Mouse (Mus musculus) forebrain, embryonic 14.5 days (tissue): ENCODE data around the gene Prkce. TPM values are rescaled to one million over a fixed set of nuclear protein-coding genes. Genes with fewer than 3 reads are reported as not detected.

Experiments used
- ATAC-seq: fragments of 200-750 bp; cut with Nextera tagmentation; 2 replicates; pipeline ENCODE4 v1.8.0; 2017; ENCODE audit warnings: mild to moderate bottlenecking, moderate library complexity
- DNase-seq: peaks from one replicate; pipeline ENCODE4 v3.0.0-alpha.2; 2015; ENCODE audit warnings: low spot score
- H3K27ac ChIP-seq: fragments of 300-500 bp; sonication (generic); 2 replicates; pipeline ENCODE4 v1.5.1; 2014; ENCODE audit warnings: low read depth, mild to moderate bottlenecking, control low read depth, low read length, moderate library complexity
- H3K27me3 ChIP-seq: fragments of 300-500 bp; sonication (generic); replicated peaks from 2 replicates; pipeline ENCODE4 v1.6.1; 2014; ENCODE audit warnings: low read length, control low read depth, mixed read lengths; ENCODE audit not compliant: control insufficient read depth, insufficient read depth
- H3K36me3 ChIP-seq: fragments of 300-500 bp; sonication (generic); 2 replicates; pipeline ENCODE4 v1.6.1; 2014; ENCODE audit warnings: low read length, control low read depth; ENCODE audit not compliant: control insufficient read depth, insufficient read depth
- H3K4me1 ChIP-seq: fragments of 300-500 bp; sonication (generic); 2 replicates; pipeline ENCODE4 v1.6.1; 2014; ENCODE audit warnings: antibody characterized with exemption, low read length, control low read depth; ENCODE audit not compliant: control insufficient read depth, insufficient read depth
- H3K4me2 ChIP-seq: fragments of 300-500 bp; sonication (generic); 2 replicates; pipeline ENCODE4 v1.6.1; 2014; ENCODE audit warnings: mild to moderate bottlenecking, control low read depth, low read length
- H3K4me3 ChIP-seq: fragments of 300-500 bp; sonication (generic); 2 replicates; pipeline ENCODE4 v1.5.1; 2014; ENCODE audit warnings: low read depth, low read length, control low read depth
- H3K9ac ChIP-seq: fragments of 300-500 bp; sonication (generic); 2 replicates; pipeline ENCODE4 v1.6.1; 2014; ENCODE audit warnings: mild to moderate bottlenecking, low read length, control low read depth, moderate library complexity
- H3K9me3 ChIP-seq: fragments of 300-500 bp; sonication (generic); replicated peaks from 2 replicates; pipeline ENCODE4 v1.6.1; 2016; ENCODE audit warnings: low read length, control low read depth, mixed read lengths; ENCODE audit not compliant: control insufficient read depth
- WGBS: fragments of 180-500 bp; shearing (Covaris S2); extraction: QIAGEN DNeasy Blood & Tissue Kit; methylation state at CpG from one replicate; pipeline ENCODE4 v1.1.7; 2014; 5-methylcytosine and 5-hydroxymethylcytosine counted together
- polyA plus RNA-seq: library from polyadenylated mRNA; unstranded; fragments of >200 nt; fragmentation: Nextera tagmentation; extraction: Ambion mirVana; gene quantifications from 2 replicates; pipeline ENCODE4 v1.2.1, GENCODE M21; 2014

The Prkce gene
- polyA plus RNA-seq, 1 experiment from 2014 or later: 16.9 TPM

GRCm38 (mm10) chr17:86615592-86616291 is 448.2 kb downstream of the Prkce start:
- Histone ChIP-seq H3K27me3 (no peaks in the 10 kb centered on the region), H3K9me3 (no peaks in the 10 kb centered on the region), H3K4me3 (no peak overlapping the region), H3K4me2 (no peak overlapping the region), H3K36me3 (no peaks in the 10 kb centered on the region), H3K4me1 (no peaks in the 10 kb centered on the region), H3K27ac (no peak overlapping the region), H3K9ac (no peak overlapping the region)
- ATAC-seq (no peak), DNase-seq (no peak)
- 90% methylated on average over 13 of the region's 13 CpGs for WGBS

- H3K27me3 ChIP-seq: no peaks in the 10 kb centered on the region
- no peaks in the 10 kb centered on the region for H3K36me3 ChIP-seq
- H3K27ac ChIP-seq: no peak overlapping the region
- no peak overlapping the region for H3K4me3 ChIP-seq
- no peak overlapping the region for H3K9ac ChIP-seq
- no peak overlapping the region for H3K4me2 ChIP-seq
- 75% methylated on average over 3 of the region's 3 CpGs for WGBS
- no peaks in the 10 kb centered on the region for H3K9me3 ChIP-seq
- no peaks in the 10 kb centered on the region for H3K4me1 ChIP-seq
- ATAC-seq: no peak
- no peak for DNase-seq
Observed at GRCm38 (mm10) chr17:86617570-86618237, 450.1 kb downstream of the Prkce start.

- WGBS: 75% methylated on average over 4 of the region's 4 CpGs
- no peak for ATAC-seq
- Histone ChIP-seq H3K4me3 (no peak overlapping the region), H3K27ac (no peak overlapping the region), H3K9ac (no peak overlapping the region), H3K36me3 (no peaks in the 10 kb centered on the region), H3K9me3 (no peaks in the 10 kb centered on the region), H3K4me2 (no peak overlapping the region), H3K27me3 (no peaks in the 10 kb centered on the region), H3K4me1 (no peaks in the 10 kb centered on the region)
- no peak for DNase-seq
Observed at GRCm38 (mm10) chr17:86618431-86618861, 450.9 kb downstream of the Prkce start.

GRCm38 (mm10) chr17:86622862-86623261 is 455.3 kb downstream of the Prkce start:
- no peak for DNase-seq
- Histone ChIP-seq H3K4me3 (no peak overlapping the region), H3K27ac (no peak overlapping the region), H3K9me3 (no peaks in the 10 kb centered on the region), H3K4me2 (no peak overlapping the region), H3K9ac (no peak overlapping the region), H3K36me3 (no peaks in the 10 kb centered on the region), H3K27me3 (no peaks in the 10 kb centered on the region), H3K4me1 (no peaks in the 10 kb centered on the region)
- no peak for ATAC-seq
- 50% methylated on average over 3 of the region's 3 CpGs for WGBS

GRCm38 (mm10) chr17:86626523-86626922 is 458.9 kb downstream of the Prkce start:
- Histone ChIP-seq H3K4me3 (no peak overlapping the region), H3K27me3 (no peaks in the 10 kb centered on the region), H3K9me3 (no peaks in the 10 kb centered on the region), H3K27ac (no peak overlapping the region), H3K9ac (no peak overlapping the region), H3K4me1 (no peaks in the 10 kb centered on the region), H3K36me3 (no peaks in the 10 kb centered on the region), H3K4me2 (no peak overlapping the region)
- ATAC-seq (no peak), DNase-seq (no peak)
- WGBS: 85% methylated on average over 6 of the region's 6 CpGs

GRCm38 (mm10) chr17:86633131-86633530 is 465.5 kb downstream of the Prkce start:
- no peaks in the 10 kb centered on the region for H3K27me3 ChIP-seq

GRCm38 (mm10) chr17:86637311-86637710 is 469.7 kb downstream of the Prkce start:
- no peaks in the 10 kb centered on the region for H3K27me3 ChIP-seq
- WGBS: 67% methylated on average over 1 of the region's 1 CpGs
- no peak overlapping the region for H3K4me3 ChIP-seq
- H3K9me3 ChIP-seq: no peaks in the 10 kb centered on the region
- H3K36me3 ChIP-seq: no peaks in the 10 kb centered on the region
- no peaks in the 10 kb centered on the region for H3K4me1 ChIP-seq
- H3K4me2 ChIP-seq: no peak overlapping the region
- H3K9ac ChIP-seq: no peak overlapping the region
- no peak for DNase-seq
- H3K27ac ChIP-seq: no peak overlapping the region
- ATAC-seq: no peak

More at GRCm38 (mm10) chr17:86633131-86633530, 465.5 kb downstream of the Prkce start:
- no peak for DNase-seq
- Histone ChIP-seq H3K27ac (no peak overlapping the region), H3K9me3 (no peaks in the 10 kb centered on the region), H3K4me2 (no peak overlapping the region), H3K9ac (no peak overlapping the region), H3K4me3 (no peak overlapping the region), H3K4me1 (no peaks in the 10 kb centered on the region), H3K36me3 (no peaks in the 10 kb centered on the region)
- WGBS: 84% methylated on average over 4 of the region's 4 CpGs
- ATAC-seq: no peak

- Histone ChIP-seq H3K27me3 (no peaks in the 10 kb centered on the region), H3K36me3 (no peaks in the 10 kb centered on the region), H3K27ac (no peak overlapping the region), H3K4me1 (no peaks in the 10 kb centered on the region), H3K9me3 (no peaks in the 10 kb centered on the region), H3K4me3 (no peak overlapping the region), H3K4me2 (no peak overlapping the region), H3K9ac (no peak overlapping the region)
- WGBS: 85% methylated on average over 3 of the region's 3 CpGs
- no peak for DNase-seq
- no peak for ATAC-seq
Observed at GRCm38 (mm10) chr17:86639279-86639678, 471.7 kb downstream of the Prkce start.

- 95% methylated on average over 3 of the region's 3 CpGs for WGBS
- no peak for DNase-seq
Observed at GRCm38 (mm10) chr17:86647226-86647625, 479.6 kb downstream of the Prkce start.

More at GRCm38 (mm10) chr17:86647226-86647625, 479.6 kb downstream of the Prkce start:
- H3K9ac ChIP-seq: no peak overlapping the region
- H3K4me2 ChIP-seq: no peak overlapping the region
- ATAC-seq: no peak
- no peaks in the 10 kb centered on the region for H3K4me1 ChIP-seq
- no peaks in the 10 kb centered on the region for H3K36me3 ChIP-seq
- H3K27me3 ChIP-seq: no peaks in the 10 kb centered on the region
- H3K9me3 ChIP-seq: no peaks in the 10 kb centered on the region
- H3K27ac ChIP-seq: no peak overlapping the region
- no peak overlapping the region for H3K4me3 ChIP-seq
